Mouse (Mus musculus) midbrain, embryonic 13.5 days (tissue): ENCODE results near the gene Hist1h1c. TPM values are rescaled to one million over a fixed set of nuclear protein-coding genes. Genes with fewer than 3 reads are reported as not detected.
"Not testable (repeated sequence)": the region's sequence is repeated elsewhere in the genome, so short reads cannot be mapped to it uniquely, and the experiment has no call there.

ENCODE experiments used
- ATAC-seq: fragments of 200-750 bp; cut with Nextera tagmentation; 2 replicates; pipeline ENCODE4 v1.8.0; 2017; ENCODE audit warnings: mild to moderate bottlenecking, moderate TSS enrichment, moderate library complexity
- H3K27ac ChIP-seq: fragments of 300-500 bp; sonication (generic); 2 replicates; pipeline ENCODE4 v1.5.1; 2015; ENCODE audit warnings: inconsistent platforms, mild to moderate bottlenecking, moderate library complexity
- H3K27me3 ChIP-seq: fragments of 300-500 bp; sonication (generic); 2 replicates; pipeline ENCODE4 v1.6.1; 2015; ENCODE audit warnings: mild to moderate bottlenecking, inconsistent platforms
- H3K36me3 ChIP-seq: fragments of 300-500 bp; sonication (generic); 2 replicates; pipeline ENCODE4 v1.6.1; 2015; ENCODE audit warnings: mild to moderate bottlenecking, inconsistent platforms
- H3K4me1 ChIP-seq: fragments of 300-500 bp; sonication (generic); replicated peaks from 2 replicates; pipeline ENCODE4 v1.6.1; 2015; ENCODE audit warnings: inconsistent platforms
- H3K4me2 ChIP-seq: fragments of 300-500 bp; sonication (generic); replicated peaks from 2 replicates; pipeline ENCODE4 v1.6.1; 2015; ENCODE audit warnings: moderate library complexity, mild to moderate bottlenecking, inconsistent platforms
- H3K4me3 ChIP-seq: fragments of 300-500 bp; sonication (generic); replicated peaks from 2 replicates; pipeline ENCODE4 v1.5.1; 2015; ENCODE audit warnings: mild to moderate bottlenecking, inconsistent platforms
- H3K9ac ChIP-seq: fragments of 300-500 bp; sonication (generic); replicated peaks from 2 replicates; pipeline ENCODE4 v1.6.1; 2015; ENCODE audit warnings: mild to moderate bottlenecking, inconsistent platforms
- H3K9me3 ChIP-seq: fragments of 300-500 bp; sonication (generic); 2 replicates; pipeline ENCODE4 v1.6.1; 2016; ENCODE audit warnings: mild to moderate bottlenecking, inconsistent platforms
- WGBS: fragments of 180-500 bp; shearing (Covaris S2); methylation state at CpG from one replicate; pipeline ENCODE4 v1.1.7; 2015; 5-methylcytosine and 5-hydroxymethylcytosine counted together
- microRNA-seq: library from miRNA; unstranded; fragments of <30 nt; microRNA quantifications from one replicate; pipeline ENCODE4, GENCODE M21; 2016
- polyA plus RNA-seq: library from polyadenylated mRNA; unstranded; fragments of >200 nt; fragmentation: Nextera tagmentation; extraction: Ambion mirVana; gene quantifications from 2 replicates; pipeline ENCODE4 v1.2.1, GENCODE M21; 2015

Gene Hist1h1c
- polyA plus RNA-seq, 1 experiment from 2014 or later = 11.1 TPM

- not testable (repeated sequence) for H3K27ac ChIP-seq, H3K36me3 ChIP-seq, H3K9ac ChIP-seq, H3K4me1 ChIP-seq, ATAC-seq, H3K4me2 ChIP-seq, H3K27me3 ChIP-seq, H3K9me3 ChIP-seq, H3K4me3 ChIP-seq
- WGBS = 91% methylated on average over 2 of the region's 2 CpGs
Measured at GRCm38 (mm10) chr13:23769613-23770012, 31.0 kb downstream of the Hist1h1c start, which contains the start of gene Trim38. Gene Trim38, plus strand, starts transcription at chr13:23769913.

- no peak overlapping the region for H3K9ac ChIP-seq
- H3K4me3 ChIP-seq = peak overlapping the region; percentile 10; the same call in 1 of the 2 replicates
- H3K4me2 ChIP-seq = peak overlapping the region; percentile 46
- no peak overlapping the region for H3K27ac ChIP-seq
- no peaks in the 10 kb centered on the region for H3K9me3 ChIP-seq
- peaks cover 5% of the 10 kb centered on the region; the same call in 1 of the 2 replicates for H3K4me1 ChIP-seq
- no peaks in the 10 kb centered on the region for H3K27me3 ChIP-seq
- WGBS = 21% methylated on average over 21 of the region's 21 CpGs
- ATAC-seq = peak; percentile 89
- no peaks in the 10 kb centered on the region for H3K36me3 ChIP-seq
Measured at GRCm38 (mm10) chr13:23772561-23773313, 34.1 kb downstream of the Hist1h1c start.

- no peak for ATAC-seq
- Histone ChIP-seq H3K9ac (no peak overlapping the region), H3K27ac (no peak overlapping the region), H3K4me3 (no peak overlapping the region), H3K4me1 (no peaks in the 10 kb centered on the region), H3K9me3 (no peaks in the 10 kb centered on the region), H3K4me2 (no peak overlapping the region), H3K27me3 (no peaks in the 10 kb centered on the region), H3K36me3 (no peaks in the 10 kb centered on the region)
- 93% methylated on average over 7 of the region's 7 CpGs for WGBS
Measured at GRCm38 (mm10) chr13:23778339-23778738, 39.7 kb downstream of the Hist1h1c start.

GRCm38 (mm10) chr13:23779025-23779424 lies 40.4 kb downstream of the Hist1h1c start:
- no peaks in the 10 kb centered on the region for H3K4me1 ChIP-seq
- WGBS = 91% methylated on average over 4 of the region's 4 CpGs
- no peak overlapping the region for H3K4me3 ChIP-seq
- ATAC-seq = no peak
- H3K27me3 ChIP-seq = no peaks in the 10 kb centered on the region
- no peak overlapping the region for H3K9ac ChIP-seq
- no peak overlapping the region for H3K27ac ChIP-seq
- H3K9me3 ChIP-seq = no peaks in the 10 kb centered on the region
- no peaks in the 10 kb centered on the region for H3K36me3 ChIP-seq
- no peak overlapping the region for H3K4me2 ChIP-seq

Small RNA genes within 50 kb of the gene (microRNA-seq; reads per million reads assigned to microRNA genes)
- gene Gm44314 (not detected), gene Gm44484 (not detected)

Other genes with a start within 250 kb of the Hist1h1c start
- gene Btn2a2, start 250.0 kb upstream of the Hist1h1c start, polyA plus RNA-seq = 0.13 TPM in 2 replicates
- gene Hist1h4h, start 207.8 kb upstream of the Hist1h1c start, polyA plus RNA-seq = 6.4 and 7.4 TPM in 2 replicates
- gene Hist1h2af, start 204.9 kb upstream of the Hist1h1c start, polyA plus RNA-seq = 1.3 and 3.0 TPM in 2 replicates
- gene Hist1h3g, start 203.4 kb upstream of the Hist1h1c start, polyA plus RNA-seq = 3.1 and 5.3 TPM in 2 replicates
- 0.31 and 0.35 TPM in 2 replicates for gene Hist1h2bh, start 195.4 kb upstream of the Hist1h1c start, polyA plus RNA-seq
- 0.75 and 0.84 TPM in 2 replicates for gene Hist1h3f, start 194.8 kb upstream of the Hist1h1c start, polyA plus RNA-seq
- not detected in 2 replicates for gene Hist1h4f, start 187.2 kb upstream of the Hist1h1c start, polyA plus RNA-seq
- 0.23 and 0.24 TPM in 2 replicates for gene Hist1h1d, start 185.5 kb upstream of the Hist1h1c start, polyA plus RNA-seq
- 3.1 and 4.7 TPM in 2 replicates for gene Hist1h3e, start 176.4 kb upstream of the Hist1h1c start, polyA plus RNA-seq
- gene Hist1h2ae, start 167.6 kb upstream of the Hist1h1c start, polyA plus RNA-seq = 51.6 and 53.6 TPM in 2 replicates
- 4.1 and 7.5 TPM in 2 replicates for gene Hist1h2bg, start 167.4 kb upstream of the Hist1h1c start, polyA plus RNA-seq
- 3.3 and 4.5 TPM in 2 replicates for gene Hist1h2bf, start 164.6 kb upstream of the Hist1h1c start, polyA plus RNA-seq
- 0.93 and 1.7 TPM in 2 replicates for gene Hist1h2ad, start 164.4 kb upstream of the Hist1h1c start, polyA plus RNA-seq
- gene Hist1h3d, start 163.0 kb upstream of the Hist1h1c start, polyA plus RNA-seq = 2.1 and 3.1 TPM in 2 replicates
- gene Hist1h4d, start 157.2 kb upstream of the Hist1h1c start, polyA plus RNA-seq = 74.3 and 84.0 TPM in 2 replicates
- 1.4 and 2.0 TPM in 2 replicates for gene Hist1h2be, start 117.7 kb upstream of the Hist1h1c start, polyA plus RNA-seq
- gene Hist1h1e, start 116.2 kb upstream of the Hist1h1c start, polyA plus RNA-seq = 12.6 and 15.0 TPM in 2 replicates
- 0.69 and 1.1 TPM in 2 replicates for gene Hist1h2ac, start 54.9 kb upstream of the Hist1h1c start, polyA plus RNA-seq
- gene Hist1h2bc, start 54.6 kb upstream of the Hist1h1c start, polyA plus RNA-seq = 22.2 and 24.4 TPM in 2 replicates
- not detected in 2 replicates for gene Hist1h1t, start 43.0 kb upstream of the Hist1h1c start, polyA plus RNA-seq
- gene Hist1h4c, start 40.4 kb upstream of the Hist1h1c start, polyA plus RNA-seq = 5.1 and 5.8 TPM in 2 replicates
- 2.0 and 2.7 TPM in 2 replicates for gene Hfe, start 28.0 kb upstream of the Hist1h1c start, polyA plus RNA-seq
- 3.2 and 4.4 TPM in 2 replicates for gene Hist1h3c, start 6.8 kb downstream of the Hist1h1c start, polyA plus RNA-seq
- 2.8 and 3.2 TPM in 2 replicates for gene Hist1h2bb, start 7.9 kb downstream of the Hist1h1c start, polyA plus RNA-seq
- 28.4 and 31.0 TPM in 2 replicates for gene Hist1h2ab, start 12.3 kb downstream of the Hist1h1c start, polyA plus RNA-seq
- gene Hist1h3b, start 13.5 kb downstream of the Hist1h1c start, polyA plus RNA-seq = 6.3 and 8.7 TPM in 2 replicates
- gene Hist1h4b, start 18.2 kb downstream of the Hist1h1c start, polyA plus RNA-seq = 4.6 and 5.2 TPM in 2 replicates
- gene Hist1h4a, start 22.4 kb downstream of the Hist1h1c start, polyA plus RNA-seq = 0.44 and 0.57 TPM in 2 replicates
- gene Hist1h3a, start 23.6 kb downstream of the Hist1h1c start, polyA plus RNA-seq = 1.4 and 3.3 TPM in 2 replicates
- gene Hist1h1a, start 24.9 kb downstream of the Hist1h1c start, polyA plus RNA-seq = 1.6 and 2.2 TPM in 2 replicates
- 0.15 TPM in 1 of 2 replicates, not detected in the other for gene Trim38, start 31.1 kb downstream of the Hist1h1c start, polyA plus RNA-seq
- gene Slc17a2, start 68.2 kb downstream of the Hist1h1c start, polyA plus RNA-seq = not detected in 2 replicates
- not detected in 2 replicates for gene Slc17a3, start 100.6 kb downstream of the Hist1h1c start, polyA plus RNA-seq
- gene Slc17a1, start 128.9 kb downstream of the Hist1h1c start, polyA plus RNA-seq = 0.08 TPM in 1 of 2 replicates, not detected in the other
- not detected in 2 replicates for gene Slc17a4, start 176.2 kb downstream of the Hist1h1c start, polyA plus RNA-seq
- not detected in 2 replicates for gene Hist1h2ba, start 195.3 kb downstream of the Hist1h1c start, polyA plus RNA-seq
- not detected in 2 replicates for gene Hist1h2aa, start 195.7 kb downstream of the Hist1h1c start, polyA plus RNA-seq